Mouse (Mus musculus) central nervous system, embryonic 18 days (tissue): ENCODE results near the gene Ddx19a. TPM values are rescaled to one million over a fixed set of nuclear protein-coding genes. Genes with fewer than 3 reads are reported as not detected.

Experiments
- polyA plus RNA-seq: library from polyadenylated mRNA; depleted of rRNA; stranded (reverse); fragments of >200 nt; gene quantifications from 2 replicates; pipeline ENCODE4 v1.2.3, GENCODE M21; 2012; rRNA removed

The Ddx19a gene
- polyA plus RNA-seq: 38.0 and 39.2 TPM in 2 replicates

DNA sequence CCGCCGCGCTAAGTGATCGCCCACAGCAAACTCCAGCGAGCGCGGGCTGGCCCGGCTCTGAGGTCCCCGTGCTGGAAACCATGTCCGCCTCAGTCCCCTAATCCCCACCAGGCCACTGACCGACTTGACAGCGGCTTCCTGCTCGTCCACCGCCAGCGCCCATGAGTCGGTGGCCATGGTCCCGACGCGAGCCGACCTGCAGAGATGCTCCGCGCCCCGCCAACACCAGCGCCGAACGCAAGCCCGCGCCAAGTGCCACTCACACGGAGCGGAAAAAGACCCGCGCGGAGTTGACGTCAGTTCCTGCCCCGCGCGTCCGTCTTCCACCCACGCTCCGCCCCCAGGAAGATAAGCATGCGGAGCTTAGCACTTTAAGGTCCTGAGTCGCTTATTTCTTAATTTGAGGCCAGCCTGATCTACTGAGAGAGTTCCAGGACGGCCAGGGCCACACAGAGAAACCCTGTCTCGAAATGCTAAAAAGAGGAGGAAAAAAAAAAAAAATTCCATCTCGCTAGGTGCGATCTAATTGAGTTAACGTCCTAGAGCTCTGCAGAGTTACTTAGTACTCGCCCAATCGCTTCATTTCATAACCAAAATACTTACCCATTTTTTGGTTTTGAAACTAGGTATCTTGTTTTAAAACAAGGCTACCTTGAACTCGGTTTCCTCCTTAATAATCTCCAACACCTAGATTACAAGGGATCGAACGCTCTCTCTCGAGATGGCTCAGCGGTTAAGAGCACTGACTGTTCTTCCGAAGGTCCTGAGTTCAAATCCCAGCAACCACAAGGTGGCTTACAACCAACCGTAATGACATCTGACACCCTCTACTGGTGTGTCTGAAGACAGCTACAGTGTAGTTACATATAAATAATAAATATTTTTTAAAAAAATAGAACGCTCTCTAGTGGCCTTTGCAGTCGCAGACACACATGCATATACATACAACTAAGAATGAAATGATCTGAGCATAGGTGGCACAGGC, at the start of gene Ddx19a:
Gene Ddx19a (minus strand): TSS at position 254 of the 985 bp plus-strand sequence.

DNA sequence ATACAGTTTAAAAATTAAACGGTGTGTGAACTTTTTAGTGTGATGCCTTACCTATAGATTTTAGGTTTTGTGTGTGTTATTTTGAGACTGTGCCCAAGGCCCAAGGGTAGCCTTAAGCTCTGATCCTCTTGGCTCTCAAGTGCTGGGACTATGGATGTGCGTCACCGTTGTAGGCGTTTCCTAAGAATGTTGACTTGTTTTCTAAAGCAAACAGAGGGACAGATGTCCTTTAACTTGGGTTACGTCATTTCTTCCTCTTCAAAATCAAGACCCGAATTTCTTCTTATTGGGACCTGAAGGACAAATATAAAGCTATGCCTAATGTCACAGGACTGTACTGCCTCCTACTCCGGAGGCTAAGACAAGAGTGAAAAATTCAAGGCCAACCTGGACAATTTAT, 35.3 kb upstream of the Ddx19a start, which contains the start of gene Aars:
Gene Aars (plus strand): TSS at position 229 of the 400 bp plus-strand sequence.

DNA sequence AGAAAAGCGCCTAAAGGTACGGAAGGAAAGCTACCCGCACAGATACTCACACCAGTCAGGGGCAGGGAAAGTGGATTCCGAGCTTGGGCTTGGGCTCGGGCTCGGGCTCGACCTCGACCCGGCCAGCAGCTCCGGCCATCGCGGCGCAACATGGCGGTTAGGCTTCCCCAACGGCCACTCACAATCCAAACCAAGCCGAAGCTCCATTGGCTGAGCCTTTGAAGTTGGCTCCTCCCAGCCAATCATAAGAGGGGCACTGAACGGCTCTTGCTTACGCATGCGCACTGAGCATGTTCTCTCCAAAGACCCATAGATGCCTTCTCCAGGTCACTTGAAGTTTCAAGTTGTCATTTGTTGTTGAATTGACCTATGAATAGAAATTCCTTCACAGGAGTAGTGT, 34.0 kb upstream of the Ddx19a start, which contains the start of gene Ddx19b:
Gene Ddx19b (minus strand): TSS at position 180 of the 400 bp plus-strand sequence.

Other genes starting within 250 kb of the Ddx19a start
- gene Il34, start 191.9 kb downstream of the Ddx19a start, polyA plus RNA-seq: 7.6 and 9.2 TPM in 2 replicates
- gene Cog4, start 151.2 kb downstream of the Ddx19a start, polyA plus RNA-seq: 44.9 TPM in 2 replicates
- gene Sf3b3, start 151.0 kb downstream of the Ddx19a start, polyA plus RNA-seq: 59.1 and 59.3 TPM in 2 replicates
- 10.0 and 10.8 TPM in 2 replicates for gene Fuk, start 95.3 kb downstream of the Ddx19a start, polyA plus RNA-seq
- gene St3gal2, start 77.9 kb downstream of the Ddx19a start, polyA plus RNA-seq: 33.4 and 40.1 TPM in 2 replicates
- 11.2 and 11.4 TPM in 2 replicates for gene Ddx19b, start 34.0 kb upstream of the Ddx19a start, polyA plus RNA-seq
- 70.1 and 70.4 TPM in 2 replicates for gene Aars, start 35.3 kb upstream of the Ddx19a start, polyA plus RNA-seq
- gene Exosc6, start 58.5 kb upstream of the Ddx19a start, polyA plus RNA-seq: not detected in 2 replicates
- 0.08 and 0.59 TPM in 2 replicates for gene Clec18a, start 94.6 kb upstream of the Ddx19a start, polyA plus RNA-seq
- 11.0 TPM in 2 replicates for gene Pdpr, start 96.8 kb upstream of the Ddx19a start, polyA plus RNA-seq